Mouse (Mus musculus): ENCODE data around the gene Plekhj1. TPM values are rescaled to one million over a fixed set of nuclear protein-coding genes. Genes with fewer than 3 reads are reported as not detected.
"Not testable (repeated sequence)": the region's sequence is repeated elsewhere in the genome, so short reads cannot be mapped to it uniquely, and the experiment has no call there.

Gene Plekhj1
- polyA plus RNA-seq, 1 experiment: 32.7 TPM

DNA sequence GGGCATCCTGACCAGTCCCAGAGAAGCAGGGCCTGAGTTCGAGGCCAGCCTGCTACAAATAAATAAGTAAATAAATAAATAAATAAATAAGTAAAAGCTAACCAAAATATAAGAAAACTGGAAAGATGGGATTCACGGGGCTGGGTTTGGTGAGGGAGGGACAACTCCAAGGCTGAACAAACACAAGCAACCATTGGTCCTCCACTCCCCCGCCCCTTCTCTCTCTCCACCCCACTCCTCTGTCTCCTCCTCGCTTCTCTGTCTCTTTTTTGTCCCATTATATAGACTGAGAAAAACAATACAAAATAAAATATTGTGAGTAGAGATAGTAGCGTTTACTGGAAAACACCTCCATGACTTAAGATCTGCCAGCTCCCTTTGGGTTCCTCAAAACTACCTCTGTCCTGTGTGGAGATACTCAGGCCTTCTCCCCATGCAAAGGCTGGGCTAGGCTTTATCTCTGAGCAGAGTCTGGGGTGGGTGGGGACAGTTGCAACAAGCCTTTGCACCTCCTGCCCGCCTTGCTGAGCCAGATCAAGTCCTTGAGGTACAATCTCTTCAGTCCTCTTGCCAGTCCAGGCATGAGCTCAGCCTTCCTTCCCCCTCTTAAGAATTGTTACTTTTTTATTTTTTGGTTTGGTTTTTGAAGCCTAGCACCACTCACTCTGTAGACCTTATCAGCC lies 20.3 kb upstream of the Plekhj1 start:
- H3K4me3 ChIP-seq (replicated peaks): peak overlapping the region; percentile 47
- peaks cover 54% of the 10 kb centered on the region for H3K4me1 ChIP-seq (ENCODE audit: control insufficient read depth)
- TF ChIP-seq GATA1 (IDR thresholded peaks at IDR 0.05; ENCODE audit: low read length): peak; percentile 86
- peak; percentile 67 for TF ChIP-seq TAL1 (IDR thresholded peaks at IDR 0.05; ENCODE audit: low read length)
- no peaks in the 10 kb centered on the region; the same call in 1 of the 2 replicates for H3K36me3 ChIP-seq (ENCODE audit: control insufficient read depth)
- peaks cover 3% of the 10 kb centered on the region for H3K27me3 ChIP-seq (ENCODE audit: control insufficient read depth)
- no peaks in the 10 kb centered on the region for H3K9me3 ChIP-seq (ENCODE audit: control insufficient read depth, low read length)

DNA sequence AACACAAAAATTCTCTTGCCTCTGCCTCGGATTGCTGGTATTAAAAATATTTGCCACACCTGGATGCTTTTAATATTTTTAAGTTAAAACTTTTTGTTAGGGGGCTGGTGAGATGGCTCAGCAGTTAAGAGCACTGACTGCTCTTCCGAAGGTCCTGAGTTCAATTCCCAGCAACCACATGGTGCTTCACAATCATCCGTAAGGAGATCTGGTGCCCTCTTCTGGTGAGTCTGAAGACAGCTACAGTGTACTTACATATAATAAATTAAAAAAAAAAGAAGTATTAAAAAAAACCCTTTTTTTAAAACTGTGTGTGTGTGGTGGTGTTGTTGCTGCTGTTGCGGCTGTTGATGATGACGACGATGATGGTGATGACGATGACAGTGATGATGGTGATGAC lies 19.5 kb upstream of the Plekhj1 start:
- not testable (repeated sequence) for H3K27me3 ChIP-seq (ENCODE audit: control insufficient read depth); H3K36me3 ChIP-seq (ENCODE audit: control insufficient read depth); H3K9me3 ChIP-seq (ENCODE audit: control insufficient read depth, low read length); H3K4me3 ChIP-seq (replicated peaks)
- peaks cover 49% of the 10 kb centered on the region for H3K4me1 ChIP-seq (ENCODE audit: control insufficient read depth)

DNA sequence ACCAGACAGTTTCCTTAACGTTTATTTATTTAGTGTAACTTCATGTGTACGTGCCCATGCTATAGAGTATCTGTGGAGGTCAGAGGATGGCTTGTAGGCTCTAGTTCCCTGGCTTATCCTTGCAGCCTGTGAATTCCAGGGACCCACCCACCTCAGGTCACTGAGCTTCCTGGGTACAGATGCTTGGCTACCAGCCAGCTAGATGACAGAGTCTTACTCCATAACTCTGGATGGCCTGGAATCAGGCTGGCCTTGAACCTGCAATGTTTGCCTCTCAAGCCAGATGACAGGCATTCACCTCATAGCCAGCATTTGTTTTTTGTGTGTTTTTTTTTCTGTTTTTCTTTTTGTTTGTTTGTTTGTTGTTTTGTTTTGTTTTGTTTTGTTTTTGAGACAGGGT lies 18.7 kb upstream of the Plekhj1 start:
- Histone ChIP-seq H3K4me1 (ENCODE audit: control insufficient read depth) (peaks cover 42% of the 10 kb centered on the region), H3K9me3 (ENCODE audit: control insufficient read depth, low read length) (peaks cover 3% of the 10 kb centered on the region; the same call in 1 of the 2 replicates), H3K36me3 (ENCODE audit: control insufficient read depth) (no peaks in the 10 kb centered on the region; the same call in 1 of the 2 replicates), H3K4me3 (replicated peaks) (no peak overlapping the region), H3K27me3 (ENCODE audit: control insufficient read depth) (peaks cover 17% of the 10 kb centered on the region)
- TF ChIP-seq TAL1 (IDR thresholded peaks at IDR 0.05; ENCODE audit: low read length) (no peak), GATA1 (IDR thresholded peaks at IDR 0.05; ENCODE audit: low read length) (no peak)

DNA sequence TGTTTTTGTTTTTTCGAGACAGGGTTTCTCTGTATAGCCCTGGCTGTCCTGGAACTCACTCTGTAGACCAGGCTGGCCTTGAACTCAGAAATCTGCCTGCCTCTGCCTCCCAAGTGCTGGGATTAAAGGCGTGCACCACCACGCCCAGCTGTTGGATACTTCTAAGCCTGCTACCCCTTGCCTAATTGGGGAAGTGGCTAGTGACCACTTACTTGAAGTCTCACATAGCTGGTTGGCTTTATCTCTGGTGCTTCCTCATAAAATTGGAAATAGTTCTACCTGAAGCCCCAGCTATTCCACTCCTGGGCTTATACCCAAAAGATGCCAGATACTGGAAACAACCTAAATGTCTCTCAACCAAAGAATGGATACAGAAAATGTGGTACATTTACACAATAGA lies 17.9 kb upstream of the Plekhj1 start:
- Histone ChIP-seq H3K27me3 (ENCODE audit: control insufficient read depth) (peaks cover 25% of the 10 kb centered on the region), H3K4me1 (ENCODE audit: control insufficient read depth) (peaks cover 40% of the 10 kb centered on the region)
- H3K4me3 ChIP-seq (replicated peaks); H3K9me3 ChIP-seq (ENCODE audit: control insufficient read depth, low read length); H3K36me3 ChIP-seq (ENCODE audit: control insufficient read depth): not testable (repeated sequence)

DNA sequence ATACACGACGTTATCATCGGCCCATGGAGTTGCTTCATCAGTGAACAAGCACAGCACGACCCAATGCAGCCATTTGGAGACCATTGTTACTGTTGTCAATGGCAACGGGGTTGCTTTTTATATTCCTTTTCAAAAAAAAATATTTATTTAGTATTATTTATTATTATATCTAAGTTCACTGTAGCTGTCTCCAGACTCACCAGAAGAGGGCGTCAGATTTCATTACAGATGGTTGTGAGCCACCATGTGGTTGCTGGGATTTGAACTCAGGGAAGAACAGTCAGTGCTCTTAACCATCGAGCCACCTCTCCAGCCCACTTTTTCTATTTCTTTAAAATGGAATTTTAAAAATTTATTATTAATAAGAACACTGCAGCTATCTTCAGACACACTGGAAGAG lies 16.4 kb upstream of the Plekhj1 start:
- no peak for TF ChIP-seq GATA1 (IDR thresholded peaks at IDR 0.05; ENCODE audit: low read length)
- TF ChIP-seq TAL1 (IDR thresholded peaks at IDR 0.05; ENCODE audit: low read length): no peak
- H3K4me3 ChIP-seq (replicated peaks): no peak overlapping the region

DNA sequence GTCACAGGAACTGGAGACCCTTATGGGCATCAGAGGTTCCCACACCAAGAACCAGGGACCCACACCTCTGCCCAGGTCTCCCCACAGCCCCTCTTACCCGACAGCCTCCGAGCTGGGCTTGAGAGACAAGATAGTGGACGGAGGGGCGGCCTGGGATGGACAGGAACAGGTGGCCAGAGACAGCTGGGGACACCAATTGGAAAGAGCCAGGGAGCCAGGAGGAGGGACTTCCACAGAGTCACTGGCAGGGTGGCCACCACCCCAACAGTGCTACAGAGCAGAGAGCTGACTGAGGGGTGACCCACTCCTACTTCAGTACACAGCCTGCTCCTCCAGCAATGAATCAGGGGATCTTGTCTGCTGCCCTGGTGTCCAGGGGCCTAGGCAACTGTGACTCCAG lies 14.9 kb upstream of the Plekhj1 start, which contains the start of gene Jsrp1:
Gene Jsrp1, minus strand, starts transcription at position 133 of the 400 bp plus-strand sequence.
- TF ChIP-seq GATA1 (IDR thresholded peaks at IDR 0.05; ENCODE audit: low read length) (no peak), TAL1 (IDR thresholded peaks at IDR 0.05; ENCODE audit: low read length) (no peak)
- H3K4me3 ChIP-seq (replicated peaks): no peak within 1 kb of the TSS
- H3K9me3 ChIP-seq (ENCODE audit: control insufficient read depth, low read length): peaks cover 3% of the 10 kb centered on the region; the same call in 1 of the 2 replicates
- H3K27me3 ChIP-seq (ENCODE audit: control insufficient read depth): peaks cover 55% of the 10 kb centered on the region
- H3K36me3 ChIP-seq (ENCODE audit: control insufficient read depth): no peaks in the 10 kb centered on the region; the same call in 1 of the 2 replicates
- H3K4me1 ChIP-seq (ENCODE audit: control insufficient read depth): peaks cover 21% of the 10 kb centered on the region

More for the DNA sequence above, 16.4 kb upstream of the Plekhj1 start:
- no peaks in the 10 kb centered on the region; the same call in 1 of the 2 replicates for H3K36me3 ChIP-seq (ENCODE audit: control insufficient read depth)
- peaks cover 34% of the 10 kb centered on the region for H3K4me1 ChIP-seq (ENCODE audit: control insufficient read depth)
- H3K27me3 ChIP-seq (ENCODE audit: control insufficient read depth): peaks cover 40% of the 10 kb centered on the region
- H3K9me3 ChIP-seq (ENCODE audit: control insufficient read depth, low read length): peaks cover 3% of the 10 kb centered on the region; the same call in 1 of the 2 replicates

DNA sequence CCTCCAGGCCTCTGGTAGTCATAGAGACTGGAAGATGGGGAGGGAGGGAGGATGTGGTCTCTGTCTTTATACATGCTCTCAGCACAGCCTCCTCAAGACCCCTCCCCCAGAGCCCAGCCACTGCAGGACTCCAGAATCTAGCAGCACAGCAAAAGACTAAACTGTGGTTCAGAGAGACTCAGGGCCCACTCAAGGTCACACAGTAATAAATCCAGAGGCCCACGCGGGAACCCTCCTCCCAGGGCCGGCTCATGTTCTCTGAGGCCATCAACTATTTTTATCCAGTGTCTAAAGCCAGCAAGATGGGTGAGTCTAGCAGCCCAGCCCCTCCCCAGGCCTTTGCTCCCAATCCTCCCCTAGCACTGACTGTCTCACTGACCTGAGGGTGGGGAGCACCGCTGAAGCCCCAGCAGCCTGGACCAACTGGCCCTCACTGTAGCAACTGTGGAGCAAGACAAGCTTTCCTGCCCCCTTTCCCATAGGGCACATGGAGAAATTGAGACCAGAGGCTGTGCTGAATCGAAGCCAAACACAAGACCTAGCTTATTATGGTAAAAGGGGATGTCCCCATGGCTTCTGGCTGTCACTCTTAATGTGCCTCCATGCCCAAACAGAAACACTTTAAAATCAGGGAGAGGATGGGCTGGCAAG lies 14.1 kb upstream of the Plekhj1 start:
- Histone ChIP-seq H3K27me3 (ENCODE audit: control insufficient read depth) (peaks cover 63% of the 10 kb centered on the region), H3K4me3 (replicated peaks) (no peak overlapping the region), H3K4me1 (ENCODE audit: control insufficient read depth) (peaks cover 22% of the 10 kb centered on the region), H3K36me3 (ENCODE audit: control insufficient read depth) (no peaks in the 10 kb centered on the region), H3K9me3 (ENCODE audit: control insufficient read depth, low read length) (peaks cover 6% of the 10 kb centered on the region; the same call in 1 of the 2 replicates)
- no peak for TF ChIP-seq GATA1 (IDR thresholded peaks at IDR 0.05; ENCODE audit: low read length)
- no peak for TF ChIP-seq TAL1 (IDR thresholded peaks at IDR 0.05; ENCODE audit: low read length)

DNA sequence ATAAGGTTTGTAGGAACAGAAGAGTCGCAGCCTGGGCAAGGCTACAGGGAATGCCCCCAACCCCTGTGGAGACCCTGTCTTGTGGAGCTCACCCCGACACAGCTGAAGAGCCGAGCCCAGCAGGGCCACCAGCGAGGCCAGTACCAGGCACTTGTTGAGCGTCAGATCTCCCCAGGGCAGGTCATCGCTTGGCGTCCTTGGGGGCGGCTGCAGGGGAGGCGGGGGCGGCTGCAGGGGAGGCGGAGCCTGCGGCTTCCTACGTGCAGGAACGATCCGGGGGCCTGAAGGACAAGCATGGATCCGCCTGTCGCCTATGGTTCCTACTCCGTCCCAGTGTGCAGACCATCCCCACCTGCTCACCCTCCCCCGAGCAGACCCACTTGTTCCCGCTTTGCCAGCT lies 11.7 kb upstream of the Plekhj1 start:
- Histone ChIP-seq H3K4me1 (ENCODE audit: control insufficient read depth) (peaks cover 37% of the 10 kb centered on the region), H3K27me3 (ENCODE audit: control insufficient read depth) (peaks cover 79% of the 10 kb centered on the region), H3K36me3 (ENCODE audit: control insufficient read depth) (peaks cover 15% of the 10 kb centered on the region), H3K4me3 (replicated peaks) (no peak overlapping the region), H3K9me3 (ENCODE audit: control insufficient read depth, low read length) (peaks cover 6% of the 10 kb centered on the region; the same call in 1 of the 2 replicates)
- TF ChIP-seq TAL1 (IDR thresholded peaks at IDR 0.05; ENCODE audit: low read length): no peak
- no peak for TF ChIP-seq GATA1 (IDR thresholded peaks at IDR 0.05; ENCODE audit: low read length)

GRCm38 (mm10) chr10:80808985-80809632 lies 10.7 kb upstream of the Plekhj1 start:
- H3K4me3 ChIP-seq (replicated peaks): no peak overlapping the region
- H3K27me3 ChIP-seq (ENCODE audit: control insufficient read depth): peaks cover 76% of the 10 kb centered on the region
- H3K36me3 ChIP-seq (ENCODE audit: control insufficient read depth): peaks cover 25% of the 10 kb centered on the region
- no peak for TF ChIP-seq GATA1 (IDR thresholded peaks at IDR 0.05; ENCODE audit: low read length)
- TF ChIP-seq TAL1 (IDR thresholded peaks at IDR 0.05; ENCODE audit: low read length): no peak
- H3K9me3 ChIP-seq (ENCODE audit: control insufficient read depth, low read length): peaks cover 6% of the 10 kb centered on the region; the same call in 1 of the 2 replicates
- H3K4me1 ChIP-seq (ENCODE audit: control insufficient read depth): peaks cover 37% of the 10 kb centered on the region

Measured in erythroblast, embryonic 14.5 days (primary cell).